Mouse (Mus musculus) MEL (cell line): ENCODE results near the gene Gm16181.

Experiments used
- CTCF ChIP-seq, 3 experiments: IDR thresholded peaks in 2 of 3; conservative IDR thresholded peaks in 1 of 3; 2 replicates each; pipeline ENCODE4 v1.5.1; 2011 to 2012; ENCODE audit warnings: low read length in 3 of 3, low read depth in 2 of 3, mild to moderate bottlenecking in 2 of 3, improper control_type of control experiment in 1 of 3, inconsistent platforms in 1 of 3, mixed read lengths in 1 of 3, moderate library complexity in 1 of 3; ENCODE audit not compliant: control insufficient read depth in 1 of 3, insufficient read depth in 1 of 3, poor library complexity in 1 of 3, severe bottlenecking in 1 of 3
- EP300 ChIP-seq, 2 experiments: IDR thresholded peaks; 2 replicates each; pipeline ENCODE4 v1.6.1; 2011; ENCODE audit warnings: improper control_type of control experiment in 2 of 2, low read length in 2 of 2, low read depth in 1 of 2, mild to moderate bottlenecking in 1 of 2
- GATA1 ChIP-seq: IDR thresholded peaks from 2 replicates; pipeline ENCODE4 v1.6.1; 2011; ENCODE audit warnings: low read depth, low read length, improper control_type of control experiment
- JUND ChIP-seq: IDR thresholded peaks from 2 replicates; pipeline ENCODE4 v1.6.1; 2011; ENCODE audit warnings: low read depth, mild to moderate bottlenecking, improper control_type of control experiment, low read length
- KAT2A ChIP-seq: conservative IDR thresholded peaks from 2 replicates; pipeline ENCODE4 v1.6.1; 2012; ENCODE audit warnings: low read depth, low read length, improper control_type of control experiment, inconsistent platforms
- MAFK ChIP-seq: IDR thresholded peaks from 2 replicates; pipeline ENCODE4 v1.6.1; 2011; ENCODE audit warnings: low read depth, mild to moderate bottlenecking, low read length, improper control_type of control experiment, borderline replicate concordance
- MAZ ChIP-seq: IDR thresholded peaks from 2 replicates; pipeline ENCODE4 v1.6.1; 2012; ENCODE audit warnings: low read depth, mild to moderate bottlenecking, inconsistent platforms, low read length, improper control_type of control experiment
- NRF1 ChIP-seq: IDR thresholded peaks from 2 replicates; pipeline ENCODE4 v1.6.1; 2014; ENCODE audit warnings: low read depth, mild to moderate bottlenecking, inconsistent platforms, low read length, improper control_type of control experiment, moderate library complexity; ENCODE audit not compliant: poor library complexity, insufficient read depth, severe bottlenecking
- POLR2A ChIP-seq, 2 experiments: IDR thresholded peaks; 2 replicates each; pipeline ENCODE4 v1.6.1; 2011 to 2012; ENCODE audit warnings: low read length in 2 of 2, mild to moderate bottlenecking in 2 of 2, control low read depth in 1 of 2, improper control_type of control experiment in 1 of 2, low read depth in 1 of 2, moderate library complexity in 1 of 2; ENCODE audit not compliant: control insufficient read depth in 1 of 2, insufficient read depth in 1 of 2, poor library complexity in 1 of 2
- POLR2AphosphoS2 ChIP-seq: IDR thresholded peaks from 2 replicates; pipeline ENCODE4 v1.6.1; 2011; ENCODE audit warnings: low read length, improper control_type of control experiment
- POLR2AphosphoS5 ChIP-seq: IDR thresholded peaks from 2 replicates; pipeline ENCODE4 v1.6.1; 2012; ENCODE audit warnings: low read depth, borderline replicate concordance, mild to moderate bottlenecking, inconsistent platforms, low read length, moderate library complexity, mixed read lengths
- TCF12 ChIP-seq: IDR thresholded peaks from 2 replicates; pipeline ENCODE4 v1.6.1; 2014; ENCODE audit warnings: low read depth, mild to moderate bottlenecking, inconsistent platforms, low read length, improper control_type of control experiment, moderate library complexity
- ZC3H11A ChIP-seq: IDR thresholded peaks from 2 replicates; pipeline ENCODE4 v1.6.1; 2012; ENCODE audit warnings: low read depth, mild to moderate bottlenecking, inconsistent platforms, low read length, improper control_type of control experiment
- ZMIZ1 ChIP-seq: IDR thresholded peaks from 2 replicates; pipeline ENCODE4 v1.6.1; 2012; ENCODE audit warnings: low read depth, mild to moderate bottlenecking, inconsistent platforms, low read length, improper control_type of control experiment, moderate library complexity

DNA sequence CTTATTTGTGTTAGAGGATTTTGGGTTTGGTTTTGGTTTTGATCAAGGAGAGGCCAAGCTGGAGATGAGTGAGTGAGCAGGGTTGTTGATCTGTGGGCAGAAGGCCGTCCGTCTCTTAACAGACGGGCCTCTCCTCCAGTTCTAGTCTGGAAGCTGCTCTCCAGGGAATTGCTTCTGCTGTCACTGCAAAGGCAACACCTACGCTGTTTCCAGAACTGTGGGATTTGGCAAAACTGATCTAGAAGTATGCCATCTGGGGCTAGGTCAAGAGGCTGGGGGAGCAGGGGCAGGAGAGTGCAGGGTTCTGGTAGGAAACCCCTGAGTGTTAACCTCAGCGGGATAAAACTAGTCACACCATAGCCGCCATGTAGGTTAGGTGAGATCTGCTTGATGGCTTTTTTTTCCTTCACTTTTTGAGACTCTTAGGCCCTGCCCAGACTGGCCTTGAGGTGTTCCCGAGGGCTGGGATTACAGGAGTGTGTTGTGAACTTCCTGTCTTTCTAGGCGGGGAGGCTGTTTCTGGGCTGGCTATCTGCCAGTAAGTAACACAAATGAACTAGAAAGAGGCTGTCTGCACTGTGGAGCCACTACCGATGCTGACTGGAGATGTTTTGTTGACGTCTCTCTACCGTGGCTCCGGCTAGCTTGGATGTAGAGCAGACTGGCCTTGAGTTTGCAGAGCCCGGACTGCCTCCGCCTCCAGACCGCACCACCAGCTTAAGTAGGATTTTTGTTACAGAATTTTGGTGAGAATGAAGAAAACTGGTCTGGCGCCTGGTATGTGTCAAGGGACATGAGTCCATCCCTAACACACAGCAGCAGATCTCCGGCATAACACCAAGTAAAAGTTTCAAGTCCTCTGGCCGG, 12.7 kb downstream of the Gm16181 start, which contains the start of gene Atp6v1g2:
- TF ChIP-seq ZC3H11A (no peak), POLR2A (IDR thresholded peaks at IDR 0.05; ENCODE audit: control insufficient read depth in 1 of 2, insufficient read depth in 1 of 2, low read depth in 1 of 2, low read length in 2 of 2, poor library complexity in 1 of 2) (no peak), POLR2AphosphoS2 (no peak), ZMIZ1 (no peak), CTCF (IDR thresholded peaks at IDR 0.05 in 2 of 3, conservative IDR thresholded peaks at IDR 0.05 in 1 of 3; ENCODE audit: control insufficient read depth in 1 of 3, insufficient read depth in 1 of 3, low read depth in 2 of 3, low read length in 3 of 3, poor library complexity in 1 of 3, severe bottlenecking in 1 of 3) (no peak), MAZ (no peak), GATA1 (no peak), KAT2A (no peak), NRF1 (no peak), MAFK (no peak), EP300 (IDR thresholded peaks at IDR 0.05; ENCODE audit: low read depth in 1 of 2, low read length in 2 of 2) (no peak), JUND (no peak), TCF12 (no peak), POLR2AphosphoS5 (no peak)
